Mouse (Mus musculus): Measurements from ENCODE around the gene Ascl3. TPM values are rescaled to one million over a fixed set of nuclear protein-coding genes. Genes with fewer than 3 reads are reported as not detected.

The Ascl3 gene
- 0.15 and 0.17 TPM in 2 replicates for polyA plus RNA-seq (2012; rRNA removed)

- no peak for DNase-seq (ENCODE audit: low spot score)
Observed at GRCm38 (mm10) chr7:109731626-109732025, at the start of gene Ascl3. Gene Ascl3, minus strand, starts transcription at chr7:109731726.

DNA sequence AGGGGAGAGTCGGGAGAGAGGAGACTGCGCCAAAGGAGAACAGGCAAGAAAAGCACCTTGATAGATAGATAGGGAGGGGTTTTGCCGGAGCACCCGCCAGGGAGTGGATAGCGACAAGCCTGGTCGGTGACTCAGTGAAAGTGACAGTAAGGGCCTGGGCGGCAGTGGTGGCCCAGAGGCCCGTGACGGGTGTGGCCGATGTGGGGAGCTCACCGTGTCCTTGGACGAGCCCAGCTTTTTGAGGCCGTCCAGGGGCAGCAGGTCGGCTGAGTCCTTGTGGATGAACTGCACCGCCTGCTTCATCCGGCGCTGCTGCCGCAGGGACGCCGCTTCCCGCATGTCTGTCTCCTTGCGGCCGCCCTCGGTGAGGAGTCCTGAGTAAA, 49.6 kb upstream of the Ascl3 start:
- DNase-seq (ENCODE audit: low spot score), result no peak

- DNase-seq (ENCODE audit: low spot score), result no peak
Observed at GRCm38 (mm10) chr7:109772251-109772650, 40.7 kb upstream of the Ascl3 start.

DNA sequence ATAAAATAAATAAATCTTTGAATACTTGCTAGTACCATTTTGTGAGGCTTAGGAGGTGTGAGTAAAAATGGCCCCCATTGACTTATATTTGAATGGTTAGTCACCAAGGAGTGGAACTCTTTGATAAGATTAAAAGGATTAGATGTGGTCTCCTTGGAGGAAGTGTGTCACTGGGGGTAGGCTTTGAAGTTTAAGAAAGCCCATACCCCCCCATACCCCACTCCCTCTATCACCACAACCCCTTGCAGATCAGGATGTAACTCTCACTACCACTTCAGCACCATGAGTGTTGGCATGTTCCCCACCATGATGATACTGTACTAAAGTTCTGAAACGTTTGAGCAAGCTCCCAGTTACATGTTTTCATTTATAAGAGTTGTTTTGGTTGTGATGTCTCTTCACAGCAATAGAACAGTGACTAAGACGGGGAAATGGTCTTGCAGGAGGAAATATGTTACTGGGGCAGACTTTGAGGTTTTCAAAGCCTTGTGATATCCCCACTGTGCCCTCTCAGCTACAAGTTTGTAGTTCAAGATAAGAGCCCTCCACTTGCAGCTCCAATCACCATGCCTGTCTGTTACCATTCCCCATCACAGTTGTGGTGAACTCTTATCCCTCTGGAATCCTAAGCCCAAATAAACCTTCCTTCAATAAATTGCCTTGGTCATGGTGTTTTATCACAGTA, 37.3 kb upstream of the Ascl3 start:
- DNase-seq (ENCODE audit: low spot score), result no peak

DNA sequence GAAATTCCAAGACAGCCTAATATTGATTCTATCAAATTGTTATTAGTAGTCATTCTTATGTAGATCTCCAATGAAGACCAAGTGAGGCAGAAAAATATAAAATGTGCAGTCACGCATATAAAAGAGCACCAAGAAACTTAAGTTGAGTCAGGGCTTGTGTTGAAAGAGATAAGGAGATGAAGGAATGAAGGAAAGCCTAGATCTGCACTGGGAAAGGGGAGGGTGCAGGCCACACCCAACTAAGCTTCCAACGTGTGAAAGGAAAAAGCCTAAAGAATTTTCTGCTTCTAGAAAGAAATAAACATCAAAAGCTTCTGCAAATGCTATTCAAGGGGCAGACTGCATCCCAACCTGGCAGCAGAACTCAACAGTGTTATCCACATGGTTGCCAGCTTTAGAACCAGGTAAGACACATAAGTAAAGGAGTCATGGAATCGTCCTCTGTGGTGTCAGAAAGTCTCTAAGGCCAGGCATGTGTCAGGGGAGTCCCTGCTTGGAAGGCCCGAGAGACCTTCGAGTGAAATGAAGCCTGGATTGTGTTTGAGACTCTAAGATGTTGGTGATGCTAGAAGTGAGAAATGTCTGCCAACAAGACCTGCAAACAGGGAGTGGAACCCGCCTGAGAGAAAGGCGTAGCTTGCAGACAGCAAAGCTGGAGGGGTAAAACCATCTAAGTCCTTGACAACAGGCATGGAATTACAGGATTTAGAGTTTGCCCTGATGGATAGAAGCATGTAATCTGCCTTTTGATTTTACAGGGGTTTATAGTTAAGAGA, 36.2 kb upstream of the Ascl3 start:
- no peak for DNase-seq (ENCODE audit: low spot score)

- DNase-seq (ENCODE audit: low spot score), result no peak
Observed at GRCm38 (mm10) chr7:109764009-109764408, 32.5 kb upstream of the Ascl3 start.

DNA sequence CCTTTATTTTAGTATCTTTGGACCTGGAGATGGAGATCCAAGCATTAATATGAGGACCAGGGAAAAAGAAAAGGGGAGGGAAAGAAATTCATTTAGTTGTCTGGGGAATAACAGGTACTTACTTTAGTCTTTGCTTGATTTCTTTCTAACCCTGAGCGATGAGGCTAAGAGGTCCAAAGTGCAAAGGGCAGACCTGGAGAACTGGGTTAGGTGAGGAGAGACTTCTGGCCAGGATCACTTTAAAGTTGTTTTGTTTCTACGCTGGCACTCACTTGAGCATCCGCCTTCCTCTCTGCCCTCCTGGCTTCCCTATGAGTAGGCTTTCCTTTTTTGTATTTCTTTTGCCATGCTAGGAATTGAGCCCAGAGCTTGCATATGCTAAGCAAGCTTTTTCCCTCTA, 24.8 kb upstream of the Ascl3 start:
- no peak for DNase-seq (ENCODE audit: low spot score)

GRCm38 (mm10) chr7:109754034-109754433, 22.5 kb upstream of the Ascl3 start:
- no peak for DNase-seq (ENCODE audit: low spot score)

GRCm38 (mm10) chr7:109752008-109752925, 20.7 kb upstream of the Ascl3 start, which contains the start of gene Tmem9b:
Gene Tmem9b, minus strand, starts transcription at chr7:109752875.
- peak; percentile 89 for DNase-seq (ENCODE audit: low spot score)

- no peak for DNase-seq (ENCODE audit: low spot score)
Observed at GRCm38 (mm10) chr7:109751427-109752007, 20.0 kb upstream of the Ascl3 start.

DNA sequence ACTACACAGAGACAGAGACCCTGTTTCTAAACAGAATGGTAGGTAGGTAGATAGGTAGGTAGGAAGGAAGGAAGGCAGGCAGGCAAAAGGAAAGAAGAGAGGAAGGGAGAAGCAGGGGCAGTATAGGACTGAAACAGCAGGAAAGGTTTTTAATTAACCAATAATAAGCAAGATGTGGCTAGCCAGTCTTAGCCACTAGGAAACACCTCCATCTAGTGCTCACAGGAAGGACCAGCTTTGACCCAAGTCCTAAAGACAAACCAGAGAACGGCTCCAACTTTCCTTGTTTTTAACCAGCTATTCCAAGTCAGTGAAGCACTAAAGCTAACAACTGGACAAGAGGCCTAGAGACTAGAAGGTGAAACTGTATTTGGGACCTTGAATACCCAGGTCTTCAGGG, 16.2 kb upstream of the Ascl3 start:
- no peak for DNase-seq (ENCODE audit: low spot score)

GRCm38 (mm10) chr7:109741703-109742102, 10.2 kb upstream of the Ascl3 start:
- no peak for DNase-seq (ENCODE audit: low spot score)

DNA sequence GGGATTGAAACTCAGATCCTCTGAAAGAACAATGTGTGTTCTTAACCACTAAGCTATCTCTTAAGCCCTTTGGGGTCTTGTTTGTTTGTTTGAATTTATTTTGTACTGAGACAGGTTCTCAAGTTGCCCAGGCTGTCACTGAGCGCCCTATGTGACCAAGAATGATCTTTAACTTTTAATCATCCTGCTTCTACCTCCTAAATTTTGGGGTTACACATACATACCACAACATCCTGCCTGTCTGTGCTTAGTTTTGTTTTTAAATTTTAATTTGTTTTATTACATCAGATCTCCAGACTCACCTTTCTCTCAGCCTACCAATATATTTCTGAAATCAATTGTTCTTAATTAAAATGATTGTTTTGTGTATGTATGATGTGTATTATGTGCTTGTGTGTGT, 9.5 kb upstream of the Ascl3 start:
- no peak for DNase-seq (ENCODE audit: low spot score)

- no peak for DNase-seq (ENCODE audit: low spot score)
Observed at GRCm38 (mm10) chr7:109739822-109740370, 8.4 kb upstream of the Ascl3 start.

- DNase-seq (ENCODE audit: low spot score), result no peak
Observed at GRCm38 (mm10) chr7:109734806-109735205, 3.3 kb upstream of the Ascl3 start.

DNA sequence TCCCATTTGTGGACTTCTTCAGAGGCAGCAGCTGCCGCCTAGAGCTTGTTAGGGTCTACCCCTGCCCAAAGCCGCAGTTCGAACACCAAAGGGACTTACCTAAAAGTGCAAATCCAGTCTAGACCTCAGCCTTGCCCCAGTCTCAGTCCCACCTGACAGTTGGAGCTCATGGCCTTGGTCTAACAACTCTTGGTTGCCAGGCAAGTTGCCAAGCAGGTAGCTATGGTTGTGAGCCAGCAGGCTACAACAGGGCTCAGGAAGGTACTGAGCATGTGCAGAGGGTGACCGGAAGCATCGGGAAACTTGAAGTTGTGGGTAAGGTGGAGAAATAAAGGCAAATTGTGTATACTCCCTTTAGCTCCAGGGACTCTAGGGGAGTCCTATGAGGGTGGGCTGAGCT, 7.8 kb downstream of the Ascl3 start, which contains the start of gene BC051019:
TSS of gene BC051019 (minus strand) at position 154 of the 400 bp plus-strand sequence.
- no peak for DNase-seq (ENCODE audit: low spot score)

DNA sequence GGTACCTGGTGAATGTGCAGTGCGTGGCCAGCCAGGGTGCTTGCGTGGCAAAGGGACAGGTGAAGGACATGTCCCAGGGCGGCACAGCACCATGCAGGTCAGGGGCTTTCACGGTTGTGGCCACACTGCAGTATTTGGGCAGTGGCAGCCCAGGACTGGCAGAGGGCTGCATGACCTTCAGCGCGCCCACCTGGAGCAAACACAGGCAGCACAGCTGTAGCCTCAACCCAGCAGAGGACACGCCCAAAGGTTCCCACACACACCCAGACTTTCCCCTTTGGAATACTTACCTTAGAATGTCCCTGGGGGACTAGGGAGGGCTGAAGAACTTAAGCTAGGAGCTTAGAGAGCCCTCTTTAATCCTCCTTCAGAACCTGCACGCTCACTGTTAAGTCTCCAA, 8.4 kb downstream of the Ascl3 start:
- DNase-seq (ENCODE audit: low spot score), result no peak

DNA sequence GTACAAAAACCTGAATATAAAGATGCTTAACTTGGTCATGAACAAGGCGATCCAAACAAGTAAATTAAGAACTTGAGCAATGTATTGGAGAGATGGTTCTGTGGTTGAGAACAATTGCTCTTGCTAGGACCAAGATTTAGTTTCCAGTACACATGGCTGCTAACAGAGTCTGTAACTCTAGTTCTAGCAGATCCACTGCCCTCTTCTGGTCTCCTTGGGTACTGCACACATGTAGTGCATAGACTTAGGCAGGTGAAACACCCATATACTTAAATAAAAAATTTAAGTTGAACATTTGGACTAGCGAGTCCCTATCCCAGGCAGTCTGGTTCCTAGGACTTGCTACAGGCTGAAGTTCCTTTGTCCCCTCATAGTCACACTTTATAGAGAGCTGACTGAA, 8.9 kb downstream of the Ascl3 start:
- DNase-seq (ENCODE audit: low spot score), result no peak

- no peak for DNase-seq (ENCODE audit: low spot score)
Observed at GRCm38 (mm10) chr7:109719286-109719685, 12.2 kb downstream of the Ascl3 start.

GRCm38 (mm10) chr7:109713434-109713982, 18.0 kb downstream of the Ascl3 start:
- no peak for DNase-seq (ENCODE audit: low spot score)

DNA sequence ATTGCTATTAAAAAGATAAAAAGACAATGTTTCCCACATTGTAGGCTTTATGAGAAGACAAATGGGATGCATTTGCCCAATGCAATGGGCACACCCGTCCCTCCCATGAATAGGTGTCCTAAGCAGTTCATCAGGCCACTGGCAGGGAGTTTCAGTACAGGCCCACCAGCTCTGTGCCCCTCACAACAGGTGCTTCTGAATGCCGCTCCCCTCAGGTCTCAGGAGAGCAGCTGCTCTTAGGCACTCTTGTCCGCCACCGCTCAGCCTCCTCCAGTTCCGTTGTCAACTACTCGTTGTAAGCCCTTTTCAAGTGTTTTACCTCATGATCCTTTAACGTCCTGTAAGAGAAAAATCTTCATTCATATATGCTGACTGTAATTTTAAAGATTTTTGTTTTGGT, 19.3 kb downstream of the Ascl3 start:
- no peak for DNase-seq (ENCODE audit: low spot score)

Data from urinary bladder, adult 2 months (tissue).